Mouse (Mus musculus) heart, adult 2 months (tissue): ENCODE results near the gene Shq1.

Source experiments
- CTCF ChIP-seq: fragments of 200-600 bp; IDR thresholded peaks from 2 replicates; pipeline ENCODE4 v1.8.1; 2022; ENCODE audit warnings: antibody characterized with exemption, mild to moderate bottlenecking, moderate library complexity
- EP300 ChIP-seq: fragments of 200-500 bp; IDR thresholded peaks from 2 replicates; pipeline ENCODE4 v1.6.1; 2011; ENCODE audit warnings: low read depth, low read length, control low read depth; ENCODE audit not compliant: insufficient read depth
- POLR2A ChIP-seq: fragments of 200-500 bp; IDR thresholded peaks from 2 replicates; pipeline ENCODE4 v1.6.1; 2011; ENCODE audit warnings: mild to moderate bottlenecking, low read depth, low read length, control low read depth; ENCODE audit not compliant: insufficient read depth

DNA sequence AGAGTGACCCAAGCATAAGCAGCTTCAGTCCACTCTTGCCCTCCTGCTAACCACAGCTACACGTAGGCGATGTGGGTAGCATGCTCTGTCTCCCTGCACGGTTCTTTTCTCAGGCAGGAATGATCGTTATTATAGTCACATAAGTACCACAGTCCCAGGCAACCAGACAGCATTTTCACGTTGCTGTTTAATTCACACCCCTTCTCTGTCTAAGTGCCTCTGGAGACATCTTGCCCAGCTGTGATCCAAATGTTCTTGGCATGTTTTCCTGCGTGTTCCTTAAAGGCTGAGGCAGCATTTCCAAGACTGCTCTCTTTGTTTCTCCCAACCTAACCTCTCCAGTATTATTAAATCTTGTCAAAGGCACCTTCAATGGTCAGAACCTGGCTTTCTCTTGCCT lies 67.3 kb downstream of the Shq1 start:
- TF ChIP-seq POLR2A (no peak), EP300 (no peak), CTCF (no peak)
